Mouse (Mus musculus) stomach, embryonic 16.5 days (tissue): ENCODE results near the gene Nemf. TPM values are rescaled to one million over a fixed set of nuclear protein-coding genes. Genes with fewer than 3 reads are reported as not detected.

Experiments used
- ATAC-seq: fragments of 200-750 bp; cut with Nextera tagmentation; 2 replicates; pipeline ENCODE4 v1.8.0; 2017; ENCODE audit warnings: moderate number of reproducible peaks, moderate TSS enrichment; ENCODE audit not compliant: insufficient read depth, low FRiP score
- H3K27ac ChIP-seq: fragments of 300-500 bp; sonication (generic); 2 replicates; pipeline ENCODE4 v1.5.1; 2014; ENCODE audit warnings: low read length
- H3K27me3 ChIP-seq: fragments of 300-500 bp; sonication (generic); 2 replicates; pipeline ENCODE4 v1.6.1; 2014; ENCODE audit warnings: low read length, control low read depth, mixed read lengths; ENCODE audit not compliant: control insufficient read depth, insufficient read depth
- H3K36me3 ChIP-seq: fragments of 300-500 bp; sonication (generic); 2 replicates; pipeline ENCODE4 v1.6.1; 2014; ENCODE audit warnings: low read length; ENCODE audit not compliant: control insufficient read depth, insufficient read depth
- H3K4me1 ChIP-seq: fragments of 300-500 bp; sonication (generic); 2 replicates; pipeline ENCODE4 v1.6.1; 2014; ENCODE audit warnings: low read length, control low read depth, mixed read lengths; ENCODE audit not compliant: control insufficient read depth, insufficient read depth
- H3K4me2 ChIP-seq: fragments of 300-500 bp; sonication (generic); 2 replicates; pipeline ENCODE4 v1.6.1; 2014; ENCODE audit warnings: low read depth, low read length, mixed read lengths
- H3K4me3 ChIP-seq: fragments of 300-500 bp; sonication (generic); replicated peaks from 2 replicates; pipeline ENCODE4 v1.5.1; 2014; ENCODE audit warnings: mild to moderate bottlenecking, low read length
- H3K9ac ChIP-seq: fragments of 300-500 bp; sonication (generic); 2 replicates; pipeline ENCODE4 v1.6.1; 2014; ENCODE audit warnings: low read length
- H3K9me3 ChIP-seq: fragments of 300-500 bp; sonication (generic); replicated peaks from 2 replicates; pipeline ENCODE4 v1.6.1; 2016; ENCODE audit warnings: low read length, control low read depth; ENCODE audit not compliant: control insufficient read depth
- WGBS: fragments of 180-500 bp; shearing (Covaris S2); extraction: QIAGEN DNeasy Blood & Tissue Kit; methylation state at CpG from one replicate; pipeline ENCODE4 v1.1.7; 2014; 5-methylcytosine and 5-hydroxymethylcytosine counted together
- polyA plus RNA-seq: library from polyadenylated mRNA; unstranded; fragments of >200 nt; fragmentation: Nextera tagmentation; extraction: Ambion mirVana; gene quantifications from 2 replicates; pipeline ENCODE4 v1.2.1, GENCODE M21; 2015

Nemf gene
- polyA plus RNA-seq = 82.4 and 83.1 TPM in 2 replicates

DNA sequence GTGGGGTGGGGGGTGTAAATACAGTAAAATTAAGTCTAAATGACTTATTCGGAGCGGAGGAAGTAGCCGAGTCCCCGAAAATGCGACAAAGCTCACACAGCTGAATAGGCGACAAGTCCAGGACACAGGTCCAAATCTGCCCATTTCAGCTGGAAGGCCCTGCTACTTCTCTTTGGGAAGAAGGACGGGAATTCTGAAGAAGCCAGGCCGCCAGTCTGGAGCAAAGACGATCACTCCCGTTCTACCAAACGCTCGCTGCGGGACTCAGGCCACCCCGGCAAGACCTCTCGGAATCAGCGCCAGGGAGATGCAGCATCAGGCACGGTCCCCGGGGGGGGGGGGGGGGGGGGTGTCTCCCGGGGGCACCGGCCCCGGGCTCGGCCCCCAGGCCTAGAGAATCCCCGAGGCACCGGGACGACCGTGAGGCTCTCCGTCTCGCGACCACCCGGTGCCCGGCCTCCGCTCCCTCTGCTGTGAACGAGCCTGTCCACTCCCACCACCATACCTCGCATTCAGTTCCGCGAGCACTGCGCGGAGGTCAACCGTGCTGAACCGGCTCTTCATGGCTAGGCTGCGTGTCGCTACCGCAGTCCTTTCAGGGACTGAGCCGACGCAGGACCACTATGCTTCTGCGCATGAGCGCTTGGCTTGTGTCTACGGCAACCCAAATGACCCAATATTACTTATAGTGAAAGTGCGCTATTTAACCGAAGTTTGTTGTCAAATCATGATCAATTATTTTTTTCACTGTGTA lies at the start of gene Nemf:
Nemf (minus strand) TSS at position 620 of the 754 bp plus-strand sequence.
- H3K9ac ChIP-seq = peak within 1 kb of the TSS; percentile 97
- peak within 1 kb of the TSS; percentile 91 for H3K4me2 ChIP-seq
- 2% methylated on average over 45 of the region's 50 CpGs for WGBS
- H3K36me3 ChIP-seq = 0 out of 2 replicates have a peak, but pooled peaks cover 6% of the 10 kb centered on the region
- no peaks in the 10 kb centered on the region for H3K9me3 ChIP-seq
- H3K4me3 ChIP-seq = peak within 1 kb of the TSS; percentile 83
- peak; percentile 51; the same call in 1 of the 2 replicates for ATAC-seq
- H3K27ac ChIP-seq = peak within 1 kb of the TSS; percentile 62
- 0 out of 2 replicates have a peak, but pooled peaks cover 4% of the 10 kb centered on the region for H3K4me1 ChIP-seq
- no peaks in the 10 kb centered on the region for H3K27me3 ChIP-seq

DNA sequence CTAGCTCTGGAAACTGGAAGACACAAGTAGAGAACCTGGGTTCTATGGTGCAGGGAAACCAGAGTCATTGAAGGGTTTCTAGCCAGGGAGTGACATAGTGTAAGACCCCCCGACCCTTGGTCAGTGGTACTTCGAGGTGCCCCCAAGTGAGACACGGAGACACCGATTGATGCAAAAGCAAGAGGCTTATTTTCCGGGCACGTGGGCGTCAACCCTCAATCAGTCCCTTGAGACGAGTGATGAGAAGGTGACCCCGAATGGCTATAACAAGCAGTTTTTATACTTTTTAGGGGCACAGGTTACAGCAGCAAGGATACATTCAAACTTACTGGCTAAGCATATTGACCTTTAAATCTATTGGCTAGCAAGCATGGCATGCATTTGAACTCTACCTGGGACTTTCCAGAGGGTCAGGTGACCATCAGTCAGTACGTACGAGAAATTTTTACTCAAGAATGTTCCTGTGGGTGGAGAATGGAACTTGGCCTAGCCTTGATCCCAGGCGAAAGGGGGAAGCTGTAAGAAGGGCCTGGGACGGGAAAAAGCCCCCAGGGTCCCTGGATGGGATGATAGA lies 45.7 kb upstream of the Nemf start:
- H3K4me2 ChIP-seq = no peak overlapping the region
- H3K9ac ChIP-seq = no peak overlapping the region
- H3K4me1 ChIP-seq = peaks cover 3% of the 10 kb centered on the region; the same call in 1 of the 2 replicates
- ATAC-seq = no peak
- no peaks in the 10 kb centered on the region for H3K9me3 ChIP-seq
- 89% methylated on average over 13 of the region's 13 CpGs for WGBS
- H3K36me3 ChIP-seq = no peaks in the 10 kb centered on the region
- no peak overlapping the region for H3K4me3 ChIP-seq
- no peak overlapping the region for H3K27ac ChIP-seq
- no peaks in the 10 kb centered on the region for H3K27me3 ChIP-seq

DNA sequence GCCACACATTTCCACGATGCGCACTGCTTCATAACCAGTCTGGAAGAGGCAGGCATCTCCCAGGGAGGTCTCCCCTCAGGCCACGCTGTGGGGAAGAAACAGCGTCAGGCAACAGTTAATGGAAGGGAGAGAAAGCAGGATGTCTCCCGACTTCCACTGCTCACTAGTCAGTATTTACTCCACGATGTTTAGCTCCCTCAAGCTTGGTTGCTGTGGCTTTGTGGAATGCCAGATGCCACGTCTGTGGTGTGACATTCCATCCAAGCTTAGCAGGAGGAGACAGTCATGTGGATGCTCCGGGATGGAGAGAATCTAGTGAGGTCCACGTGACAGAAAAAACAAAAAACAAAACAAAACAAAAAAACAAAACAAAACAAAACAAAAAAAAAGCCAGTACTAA lies 45.1 kb upstream of the Nemf start:
- no peak for ATAC-seq
- Histone ChIP-seq H3K4me1 (peaks cover 3% of the 10 kb centered on the region; the same call in 1 of the 2 replicates), H3K27me3 (no peaks in the 10 kb centered on the region), H3K9ac (no peak overlapping the region), H3K4me3 (no peak overlapping the region), H3K27ac (no peak overlapping the region), H3K4me2 (no peak overlapping the region), H3K36me3 (no peaks in the 10 kb centered on the region), H3K9me3 (no peaks in the 10 kb centered on the region)
- WGBS = 53% methylated on average over 9 of the region's 9 CpGs

DNA sequence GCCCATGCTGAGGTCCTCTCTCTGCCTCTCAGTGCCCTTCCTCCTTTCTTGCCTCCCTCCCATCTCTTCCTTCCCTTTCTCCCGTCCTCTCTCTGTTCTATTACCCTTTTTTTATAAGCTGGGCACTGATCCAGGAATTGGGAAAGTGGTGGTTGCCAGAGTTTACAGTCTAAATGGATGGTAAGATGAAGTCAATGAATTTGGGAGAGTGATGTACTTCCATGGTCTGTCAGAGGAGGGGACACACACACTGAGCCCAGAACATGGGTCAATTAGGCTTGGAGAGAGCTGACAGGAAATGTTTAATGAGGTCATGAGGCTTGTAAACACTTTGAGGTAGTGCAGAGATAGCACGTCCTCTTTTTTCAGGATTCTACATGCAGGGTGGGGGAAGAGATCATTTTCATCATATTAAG lies 43.9 kb upstream of the Nemf start:
- no peaks in the 10 kb centered on the region for H3K9me3 ChIP-seq
- no peak overlapping the region for H3K27ac ChIP-seq
- no peak overlapping the region for H3K4me2 ChIP-seq
- H3K9ac ChIP-seq = no peak overlapping the region
- WGBS = 11% methylated on average over 2 of the region's 2 CpGs
- H3K27me3 ChIP-seq = no peaks in the 10 kb centered on the region
- no peak overlapping the region for H3K4me3 ChIP-seq
- ATAC-seq = no peak
- H3K36me3 ChIP-seq = no peaks in the 10 kb centered on the region
- peaks cover 3% of the 10 kb centered on the region; the same call in 1 of the 2 replicates for H3K4me1 ChIP-seq

DNA sequence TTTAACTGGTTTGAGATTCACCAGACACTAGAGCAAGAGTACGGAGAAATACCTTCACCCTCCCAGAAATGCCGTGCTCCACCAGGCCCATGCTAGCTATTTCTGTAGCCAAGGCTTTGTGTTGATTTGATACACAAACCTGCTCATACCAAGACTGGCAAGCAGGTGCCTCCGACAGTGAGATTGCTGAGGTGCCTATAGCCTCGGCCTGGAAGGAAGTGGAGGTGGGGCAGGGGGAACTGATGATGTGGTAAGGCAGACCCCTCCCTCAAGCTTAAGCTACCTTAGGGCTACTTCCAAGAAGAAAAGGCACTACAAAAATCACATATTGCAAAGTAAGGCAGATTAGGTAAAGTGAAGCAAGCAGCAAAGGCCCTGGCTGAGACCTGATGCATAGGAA lies 43.4 kb upstream of the Nemf start:
- Histone ChIP-seq H3K9me3 (no peaks in the 10 kb centered on the region), H3K4me3 (no peak overlapping the region), H3K27ac (no peak overlapping the region), H3K27me3 (no peaks in the 10 kb centered on the region), H3K36me3 (no peaks in the 10 kb centered on the region), H3K4me2 (no peak overlapping the region), H3K4me1 (peaks cover 3% of the 10 kb centered on the region; the same call in 1 of the 2 replicates), H3K9ac (no peak overlapping the region)
- WGBS = 70% methylated on average over 4 of the region's 4 CpGs
- no peak for ATAC-seq

DNA sequence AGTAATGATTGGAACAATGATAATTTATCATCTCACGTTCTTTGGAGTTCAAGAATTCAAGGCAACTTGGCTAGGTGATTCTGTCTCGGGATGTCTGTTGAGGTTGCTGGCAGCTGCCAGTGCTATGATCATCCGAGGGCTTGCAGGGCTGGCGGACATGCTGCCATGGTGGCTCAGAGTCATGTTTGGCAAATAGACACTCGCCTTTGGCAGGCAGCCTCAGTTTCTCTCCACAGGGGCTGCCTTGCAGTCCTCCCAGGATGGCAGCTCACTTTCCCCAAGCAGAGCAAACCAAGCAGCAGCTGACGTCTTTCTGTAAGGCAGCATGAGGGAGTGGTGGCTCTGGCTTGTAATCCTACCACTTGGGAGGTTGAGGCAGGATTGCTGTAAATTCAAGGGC lies 37.5 kb upstream of the Nemf start:
- Histone ChIP-seq H3K9me3 (no peaks in the 10 kb centered on the region), H3K9ac (no peak overlapping the region), H3K27me3 (no peaks in the 10 kb centered on the region), H3K36me3 (no peaks in the 10 kb centered on the region), H3K27ac (no peak overlapping the region), H3K4me2 (no peak overlapping the region), H3K4me3 (no peak overlapping the region), H3K4me1 (no peaks in the 10 kb centered on the region)
- WGBS = 82% methylated on average over 6 of the region's 6 CpGs
- no peak for ATAC-seq

DNA sequence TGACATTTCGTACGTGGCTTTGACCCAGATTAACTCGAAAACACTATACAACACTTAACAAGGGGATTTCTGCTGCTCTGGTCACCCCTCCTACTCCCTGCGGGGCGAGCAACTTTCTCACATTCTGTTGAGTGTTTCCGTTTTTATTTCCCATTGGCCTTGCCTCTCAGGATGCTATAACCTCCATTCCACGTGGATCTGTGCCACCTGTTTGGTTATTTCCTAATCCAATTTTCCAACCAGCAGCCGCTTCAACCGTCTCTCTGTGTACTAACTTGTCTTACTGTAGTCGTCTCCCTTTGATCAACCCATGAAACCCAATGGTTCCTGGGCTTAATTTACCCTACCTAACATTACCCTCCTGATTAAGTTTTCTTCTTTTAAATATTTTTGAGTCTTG lies 36.1 kb upstream of the Nemf start:
- Histone ChIP-seq H3K4me3 (no peak overlapping the region), H3K9me3 (no peaks in the 10 kb centered on the region), H3K27ac (no peak overlapping the region), H3K27me3 (no peaks in the 10 kb centered on the region), H3K9ac (no peak overlapping the region), H3K4me1 (no peaks in the 10 kb centered on the region), H3K36me3 (no peaks in the 10 kb centered on the region), H3K4me2 (no peak overlapping the region)
- no peak for ATAC-seq
- WGBS = 78% methylated on average over 10 of the region's 10 CpGs

DNA sequence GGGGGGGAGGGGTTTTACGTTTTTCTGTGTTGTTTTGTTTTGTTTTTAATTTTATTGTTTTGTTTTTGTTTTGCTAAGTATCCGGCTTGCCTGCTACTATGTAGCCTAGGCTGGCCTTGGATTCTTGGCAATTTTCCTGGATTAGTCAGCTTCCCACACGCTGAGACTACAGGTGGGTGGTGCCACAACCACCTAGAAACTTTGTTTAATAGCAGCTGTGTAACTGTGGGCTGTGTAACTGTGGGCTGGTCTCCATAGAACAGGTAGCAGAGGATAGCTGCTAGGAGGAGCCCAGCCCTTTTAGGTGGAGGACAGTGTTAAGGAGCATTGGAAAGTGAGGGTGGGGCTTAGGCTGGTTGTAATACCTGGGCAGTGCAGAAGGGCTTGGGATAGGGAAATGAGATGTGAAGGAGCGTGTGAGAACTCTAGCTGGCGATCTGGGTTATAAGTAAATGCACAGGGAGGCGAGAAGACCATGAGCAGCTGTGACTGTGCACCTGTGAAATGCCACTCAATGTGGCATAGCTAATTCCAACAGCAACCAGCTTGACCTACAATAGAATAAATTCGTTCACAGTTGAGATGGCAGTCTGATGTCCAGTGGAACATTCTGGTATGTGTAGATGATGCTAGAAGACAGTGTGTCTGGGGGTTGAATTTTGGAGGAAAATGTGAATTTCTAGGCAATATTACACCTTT lies 33.2 kb upstream of the Nemf start:
- H3K4me2 ChIP-seq = no peak overlapping the region
- H3K36me3 ChIP-seq = no peaks in the 10 kb centered on the region
- no peaks in the 10 kb centered on the region for H3K4me1 ChIP-seq
- no peaks in the 10 kb centered on the region for H3K27me3 ChIP-seq
- H3K9ac ChIP-seq = no peak overlapping the region
- peak; percentile 29; the same call in 1 of the 2 replicates for ATAC-seq
- H3K27ac ChIP-seq = no peak overlapping the region
- no peak overlapping the region for H3K4me3 ChIP-seq
- 69% methylated on average over 7 of the region's 7 CpGs for WGBS
- no peaks in the 10 kb centered on the region for H3K9me3 ChIP-seq
